Mouse (Mus musculus): Measurements from ENCODE around the gene Gcdh.

Gene Gcdh

DNA sequence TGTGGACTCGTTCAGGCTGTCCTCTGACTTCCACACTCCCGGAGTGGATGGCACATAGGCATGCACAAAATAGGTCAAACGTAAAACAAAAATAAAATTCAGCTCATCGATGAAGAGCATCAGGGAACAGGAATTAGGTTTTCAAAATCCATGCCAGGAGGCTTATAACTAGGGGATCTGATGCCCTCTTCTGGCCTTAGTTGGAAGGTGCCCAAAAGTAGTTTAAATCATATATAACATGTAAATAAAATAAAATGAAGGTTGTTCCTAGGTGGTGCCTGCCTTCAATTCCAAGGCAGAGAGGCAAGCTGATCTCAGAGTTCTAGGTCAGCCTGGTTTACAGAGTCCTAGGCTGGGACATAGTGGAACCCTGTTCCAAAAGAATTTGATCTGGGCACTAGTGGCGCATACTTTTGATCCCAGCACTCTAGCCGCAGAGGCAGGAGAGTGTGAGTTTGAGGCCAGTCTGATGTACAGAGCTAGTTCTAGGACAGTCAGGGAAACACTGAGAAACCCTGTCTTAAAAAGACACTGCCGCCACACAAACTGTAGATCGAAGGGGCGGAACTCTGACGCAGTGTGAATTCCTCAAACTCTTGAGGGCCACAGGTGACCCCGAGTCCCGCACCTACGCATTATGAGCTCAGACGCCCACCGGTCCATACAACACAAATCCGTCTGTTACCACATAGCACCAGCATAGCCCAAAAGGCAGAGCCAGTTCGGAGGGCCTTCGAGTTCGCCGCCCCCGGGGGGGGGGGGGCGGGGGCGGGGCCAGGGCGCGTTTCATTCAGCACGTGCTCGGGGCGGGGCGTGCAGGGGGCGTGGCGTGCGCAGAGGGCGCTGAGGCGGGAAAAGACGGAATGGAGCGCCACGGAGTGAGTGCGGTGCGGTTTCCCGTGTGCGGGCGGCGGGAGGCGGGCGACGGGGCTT lies 22.1 kb downstream of the Gcdh start, which contains the start of gene Syce2:
Syce2 (plus strand) TSS at position 736 of the 933 bp plus-strand sequence.
- peak; percentile 91 to 94 for DNase-seq

- peak; percentile 94 to 96 for DNase-seq
These were observed 36.8 kb downstream of the Gcdh start, which contains the start of gene Farsa for GRCm38 (mm10) chr8:84856864-84857441. Gene Farsa (plus strand): TSS chr8:84856989.

GRCm38 (mm10) chr8:84856434-84856833 lies 37.3 kb downstream of the Gcdh start:
- DNase-seq = no peak

DNA sequence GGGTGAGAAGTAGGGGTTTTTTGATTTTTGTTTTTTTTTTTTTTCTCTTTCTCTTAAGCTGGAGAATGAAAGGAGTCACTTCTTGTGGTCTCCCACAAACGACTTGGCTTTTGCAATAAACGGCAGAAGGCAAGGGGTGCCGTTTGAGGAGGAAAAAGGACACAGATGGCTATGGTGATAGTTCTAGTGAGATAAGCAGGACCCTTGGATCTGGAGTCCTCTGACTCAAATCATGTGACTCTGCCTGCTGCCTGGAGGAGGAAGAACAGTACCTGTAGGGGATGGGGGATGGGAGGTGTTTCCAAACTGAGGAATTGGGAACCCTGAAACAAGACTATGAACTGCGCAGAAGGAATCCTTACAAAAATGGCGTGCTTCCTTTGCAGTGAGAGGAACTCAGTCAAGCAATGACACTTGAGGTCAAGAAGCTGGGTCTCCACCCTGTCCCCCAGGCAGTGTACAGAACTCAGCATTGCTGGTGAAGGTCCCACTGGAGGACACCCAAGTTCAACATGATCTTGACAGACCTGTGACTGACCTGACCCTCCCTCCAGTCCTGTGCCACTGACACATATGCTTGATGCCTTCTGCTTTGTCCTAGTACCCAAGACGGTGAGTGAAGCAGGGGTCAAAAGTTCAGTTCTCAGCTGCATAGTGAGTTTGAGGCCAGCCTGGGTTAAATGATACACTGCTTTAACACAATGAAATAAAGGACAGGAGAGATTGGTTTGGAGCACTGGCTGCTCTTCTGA lies 45.9 kb downstream of the Gcdh start:
- DNase-seq = no peak

GRCm38 (mm10) chr8:84846722-84847572 lies 46.8 kb downstream of the Gcdh start, which contains the start of gene Calr:
Gene Calr (minus strand): TSS chr8:84846934.
- peak; percentile 98 to 99 for DNase-seq

DNA sequence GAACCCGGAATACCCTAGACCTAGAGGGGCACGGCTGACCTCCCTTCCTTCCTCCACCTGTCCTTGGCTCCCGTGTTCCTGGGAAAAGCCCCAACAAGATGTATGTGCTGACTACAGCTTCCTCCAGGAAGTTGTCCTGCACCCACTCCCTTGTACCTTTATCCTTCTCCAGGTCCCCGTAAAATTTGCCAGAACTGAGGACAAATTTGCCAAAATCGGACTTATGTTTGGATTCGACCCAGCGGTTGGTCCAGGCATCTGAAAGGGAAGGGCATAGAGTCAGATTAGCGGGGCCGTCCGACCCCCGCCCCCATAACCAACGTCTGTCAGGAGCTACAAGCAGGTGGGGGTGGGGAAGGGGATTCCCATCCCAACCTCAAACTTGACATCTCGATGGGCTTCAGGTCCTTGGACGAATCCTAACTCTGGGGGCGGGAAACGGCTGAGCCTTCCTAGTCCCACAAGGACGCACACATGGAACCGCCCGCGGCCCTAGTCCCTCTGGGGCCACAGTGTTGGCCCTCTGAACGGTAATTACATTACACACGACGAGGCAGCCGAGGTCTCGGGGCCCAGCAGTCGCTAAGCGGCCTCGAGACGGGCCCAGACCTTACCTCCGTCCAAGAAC lies 47.5 kb downstream of the Gcdh start:
- DNase-seq = no peak

DNA sequence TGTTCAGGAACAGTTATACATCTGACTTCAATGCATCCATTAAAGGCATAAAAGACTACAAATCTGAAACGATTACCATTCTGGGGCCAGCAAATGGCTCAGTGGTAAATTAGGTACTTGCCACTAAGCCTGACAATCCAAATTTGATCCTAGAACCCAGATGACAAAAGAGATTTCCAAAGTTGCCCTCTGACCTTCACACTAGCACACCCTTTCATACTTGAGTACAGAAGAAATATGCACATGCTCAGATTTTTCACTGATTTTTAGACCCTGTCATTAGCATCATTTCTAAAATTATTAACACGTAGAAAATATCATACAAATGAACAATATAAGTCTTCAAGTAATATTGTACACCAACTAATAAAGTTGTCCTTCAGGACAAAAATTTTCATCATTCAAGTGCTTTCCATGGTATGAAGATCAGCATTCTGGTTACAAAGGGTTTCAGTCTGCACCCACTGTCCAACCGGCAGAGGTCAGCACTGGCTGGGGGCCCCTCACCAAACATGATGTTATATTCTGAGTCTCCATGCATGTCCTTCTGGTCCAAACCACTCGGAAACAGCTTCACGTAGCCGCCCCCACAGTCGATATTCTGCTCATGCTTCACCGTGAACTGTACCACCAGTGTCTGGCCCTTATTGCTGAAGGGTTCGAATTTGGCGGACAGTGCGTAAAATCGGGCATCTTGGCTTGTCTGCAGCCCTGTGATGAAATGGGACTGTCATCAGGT lies 48.2 kb downstream of the Gcdh start:
- peak; percentile 72 to 80 for DNase-seq

- no peak for DNase-seq
These were observed 49.2 kb downstream of the Gcdh start for GRCm38 (mm10) chr8:84844397-84845070.

GRCm38 (mm10) chr8:84841514-84841913 lies 52.2 kb downstream of the Gcdh start:
- no peak for DNase-seq

DNA sequence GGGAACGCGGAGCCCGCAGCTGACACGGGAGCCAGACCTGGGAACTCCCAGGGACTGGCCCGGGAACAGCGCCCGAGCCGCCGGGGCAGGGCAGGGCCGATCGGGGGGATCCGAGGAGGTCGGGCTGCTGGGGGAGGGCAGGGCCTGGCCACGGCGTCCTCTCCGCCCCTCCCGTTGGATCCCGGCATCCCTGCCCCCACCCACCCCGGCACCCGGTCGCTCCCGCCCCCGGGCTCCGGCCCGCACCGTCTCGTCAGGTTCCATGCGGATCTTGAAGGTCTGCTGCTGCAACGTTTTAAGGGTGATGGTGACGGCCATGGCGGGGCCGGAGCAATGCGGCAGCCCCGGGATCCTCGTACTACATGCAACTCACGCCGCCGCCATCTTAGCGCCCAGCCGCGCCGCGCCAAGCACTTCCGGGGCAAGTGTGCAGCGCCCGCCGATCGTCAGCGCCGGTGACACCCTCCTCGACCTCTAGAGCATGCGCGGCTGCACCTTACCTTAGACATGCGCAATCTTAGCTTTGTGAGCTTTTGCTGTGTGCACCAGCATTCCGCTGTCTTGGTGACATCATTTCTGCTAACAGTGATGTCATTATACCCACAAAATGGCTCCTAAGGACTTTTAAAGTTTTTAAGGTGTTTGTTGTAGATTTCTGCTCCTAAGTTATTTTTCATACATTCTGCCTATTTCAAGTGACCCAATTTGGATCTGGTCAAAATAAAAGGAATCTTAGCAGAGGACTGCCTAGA lies 53.3 kb downstream of the Gcdh start, which contains the start of gene Rad23a:
Rad23a (minus strand) TSS at position 418 of the 752 bp plus-strand sequence.
- DNase-seq = peak; percentile 93 to 96

DNA sequence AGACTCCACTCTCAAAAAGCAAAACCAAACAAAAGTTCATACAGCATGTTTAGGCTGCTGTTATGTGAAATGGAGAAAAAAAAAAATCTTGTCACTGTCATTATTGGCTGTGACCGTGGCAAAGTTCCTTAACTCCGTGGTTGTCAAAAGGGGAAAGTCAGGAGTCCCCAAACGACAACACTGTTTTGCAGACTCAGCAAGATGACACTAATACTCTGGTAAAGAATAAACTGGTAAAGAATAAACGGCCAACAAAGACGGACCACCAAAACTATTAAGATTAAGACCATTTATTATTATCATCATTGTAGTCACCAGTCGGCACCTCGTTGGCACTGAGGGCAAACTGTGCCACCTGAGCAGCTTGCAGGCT lies 53.9 kb downstream of the Gcdh start:
- no peak for DNase-seq

DNA sequence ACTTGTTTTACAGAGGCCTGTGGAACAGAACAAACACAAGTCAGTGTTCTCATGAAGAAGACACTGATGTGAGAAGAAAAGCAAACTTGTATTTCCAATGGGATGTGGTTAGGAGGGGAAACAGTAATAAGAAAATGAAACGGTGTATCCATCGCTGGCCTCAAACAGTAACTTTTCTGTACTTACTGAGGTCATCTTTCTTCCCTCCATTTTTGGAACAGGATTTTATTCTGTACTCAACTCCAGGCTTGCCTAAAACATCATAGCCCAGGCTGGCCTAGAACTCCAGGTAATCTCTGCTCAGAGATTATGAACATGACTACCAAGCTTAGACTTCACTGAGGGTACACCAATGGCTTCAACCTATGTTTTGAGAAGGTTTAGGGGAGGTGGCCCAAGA lies 54.3 kb downstream of the Gcdh start:
- DNase-seq = no peak

DNA sequence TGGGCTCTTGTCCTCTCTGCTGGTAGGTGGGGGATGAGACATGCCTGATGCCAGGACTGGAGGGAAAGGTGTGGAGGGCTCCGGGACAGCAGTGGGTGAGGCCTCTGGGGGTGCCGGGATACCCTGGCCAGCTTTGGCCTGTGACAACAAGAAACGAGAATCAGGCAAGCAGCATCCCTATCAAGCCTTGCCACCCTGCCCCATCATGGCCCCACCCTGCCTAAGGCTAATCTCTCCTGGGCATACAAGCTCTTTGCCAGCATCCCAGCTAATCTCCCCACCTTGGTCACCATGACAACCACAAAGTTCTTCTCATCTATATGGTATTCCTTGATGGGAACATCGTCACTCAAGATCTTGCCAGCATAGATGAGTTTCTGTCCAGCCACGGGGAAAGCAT lies 55.2 kb downstream of the Gcdh start:
- no peak for DNase-seq

GRCm38 (mm10) chr8:84837912-84838470 lies 55.7 kb downstream of the Gcdh start:
- DNase-seq = no peak

- no peak for DNase-seq
These were observed 56.4 kb downstream of the Gcdh start for GRCm38 (mm10) chr8:84837149-84837911.
